Mouse (Mus musculus): ENCODE data around the gene Kin.

DNA sequence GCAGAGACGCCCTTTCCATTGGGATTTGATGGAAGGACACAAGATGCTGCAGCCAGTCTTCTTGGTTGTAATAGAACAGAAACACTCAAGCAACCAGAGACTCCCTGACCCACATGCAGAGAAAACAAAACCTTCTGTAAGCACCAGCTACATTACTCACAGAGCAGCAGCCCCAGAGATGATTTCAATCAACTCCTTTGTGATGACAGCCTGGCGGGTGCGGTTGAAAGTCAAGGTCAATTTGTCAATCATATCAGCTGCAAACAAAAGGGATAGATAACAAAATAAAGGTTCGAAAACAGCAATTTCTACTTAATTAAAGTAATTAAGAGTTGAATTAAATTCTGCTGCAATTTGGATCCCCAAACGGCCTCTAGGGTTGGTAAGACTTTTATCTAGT is 21.6 kb upstream of the Kin start:
- no peak for TF ChIP-seq CTCF (IDR thresholded peaks at IDR 0.05; ENCODE audit: control insufficient read depth, insufficient read depth, low read length)
- TF ChIP-seq POLR2A (IDR thresholded peaks at IDR 0.05; ENCODE audit: borderline replicate concordance, control insufficient read depth, low read depth, low read length), result no peak
